Mouse (Mus musculus): Measurements from ENCODE around the gene Cyp4v3.

Cyp4v3 gene

DNA sequence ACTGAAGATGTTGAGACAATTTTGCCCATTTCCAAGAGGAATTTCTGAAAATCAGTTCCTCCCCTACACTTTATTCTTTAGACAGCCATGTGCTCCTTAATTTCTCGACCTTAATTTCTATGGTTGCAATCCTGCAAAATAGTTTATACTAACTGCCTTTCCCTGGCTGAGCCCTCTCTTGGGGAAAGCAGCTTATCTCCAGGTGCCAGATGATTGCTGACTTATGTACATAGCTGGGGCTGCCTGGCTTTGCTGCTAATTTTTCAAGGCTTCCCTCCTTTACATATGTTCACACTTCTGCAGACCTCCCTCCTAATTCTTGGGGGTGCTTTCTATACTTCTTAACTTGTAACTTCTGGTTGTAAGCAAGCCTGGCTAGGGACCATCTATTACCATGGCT, 12.1 kb downstream of the Cyp4v3 start:
- no peak for DNase-seq (ENCODE audit: low read depth, low spot score)

GRCm38 (mm10) chr8:45310967-45311366, 22.0 kb downstream of the Cyp4v3 start:
- no peak for DNase-seq (ENCODE audit: low read depth, low spot score)

DNA sequence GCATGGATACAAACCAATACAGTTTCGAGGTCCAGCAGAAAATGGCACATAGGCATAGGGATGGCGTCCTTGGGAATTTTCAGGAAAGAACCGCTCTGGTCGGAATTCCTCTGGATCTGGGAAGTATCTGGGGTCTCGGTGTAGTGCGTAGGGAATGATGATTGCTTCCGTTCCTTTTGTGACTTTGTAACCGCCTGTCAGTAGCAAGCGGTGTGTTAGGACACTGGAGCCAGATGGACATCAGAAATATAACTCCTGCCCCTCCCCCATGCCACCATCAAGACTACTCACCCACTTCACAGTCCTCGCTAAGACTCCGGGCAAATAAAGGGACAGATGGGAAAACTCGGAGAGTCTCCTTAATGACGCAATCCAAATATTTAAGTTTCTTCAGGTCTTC, 24.6 kb downstream of the Cyp4v3 start, which contains the start of gene Gm45753:
Gene Gm45753 (minus strand): TSS at position 101 of the 400 bp plus-strand sequence.
- DNase-seq (ENCODE audit: low read depth, low spot score) = no peak

GRCm38 (mm10) chr8:45305479-45305878, 27.5 kb downstream of the Cyp4v3 start:
- no peak for DNase-seq (ENCODE audit: low read depth, low spot score)

DNA sequence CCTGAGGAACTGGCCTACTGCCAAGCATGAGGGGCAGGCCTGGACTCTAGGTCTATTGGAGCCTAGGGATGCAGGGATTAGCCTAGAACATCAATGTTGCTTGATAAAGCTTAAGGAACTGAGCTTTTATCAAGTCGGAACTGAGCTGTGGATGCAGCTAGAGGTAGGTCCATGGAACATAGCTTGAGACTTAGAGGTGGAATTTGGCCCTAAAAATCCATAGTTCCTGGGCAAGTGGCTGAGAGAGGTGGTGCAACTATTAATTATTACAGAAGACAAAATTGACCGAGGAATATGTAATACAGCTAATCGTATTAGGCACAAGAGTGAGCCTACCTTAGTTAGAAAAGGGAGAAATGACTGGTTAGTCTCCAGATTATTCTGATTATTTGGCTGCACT, 28.7 kb downstream of the Cyp4v3 start:
- no peak for DNase-seq (ENCODE audit: low read depth, low spot score)

DNA sequence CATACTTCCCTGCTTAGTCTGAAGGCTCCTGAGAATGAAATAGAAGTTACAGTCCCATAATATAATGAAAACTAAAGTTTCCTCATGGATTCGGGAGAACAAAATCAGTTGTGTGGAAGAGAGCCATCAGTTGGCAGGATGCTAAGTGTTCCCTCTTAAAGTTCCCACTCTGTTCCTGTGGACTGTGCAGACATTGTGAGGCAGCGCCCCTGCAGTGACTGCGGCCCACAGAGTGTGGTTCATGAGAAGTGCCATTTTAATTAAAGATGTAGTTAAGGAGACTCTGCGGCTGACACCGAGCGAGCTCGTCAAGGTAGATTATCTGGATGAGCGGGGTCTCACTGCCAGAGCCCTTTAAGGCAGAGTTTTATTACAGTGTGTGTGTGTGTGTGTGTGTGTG, 30.6 kb downstream of the Cyp4v3 start:
- no peak for DNase-seq (ENCODE audit: low read depth, low spot score)

DNA sequence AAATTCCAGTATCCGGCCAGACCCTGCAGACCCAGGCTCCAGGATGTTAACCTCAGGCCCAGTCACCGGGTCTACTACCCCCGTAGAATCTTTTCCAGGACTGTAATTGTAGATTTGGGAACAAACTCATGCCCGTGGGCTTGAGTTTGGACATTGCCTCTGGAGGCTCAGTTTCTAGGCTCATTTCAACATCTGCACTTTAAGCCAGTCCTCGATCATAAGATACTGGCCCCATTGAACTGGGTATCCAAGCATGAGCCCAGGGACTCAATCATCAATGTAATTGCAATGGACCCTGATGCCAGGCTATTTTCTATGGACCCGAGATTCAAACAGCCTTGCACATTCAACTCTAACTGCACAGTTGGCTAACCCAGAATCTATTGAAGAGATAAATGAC, 37.7 kb downstream of the Cyp4v3 start:
- no peak for DNase-seq (ENCODE audit: low read depth, low spot score)

DNA sequence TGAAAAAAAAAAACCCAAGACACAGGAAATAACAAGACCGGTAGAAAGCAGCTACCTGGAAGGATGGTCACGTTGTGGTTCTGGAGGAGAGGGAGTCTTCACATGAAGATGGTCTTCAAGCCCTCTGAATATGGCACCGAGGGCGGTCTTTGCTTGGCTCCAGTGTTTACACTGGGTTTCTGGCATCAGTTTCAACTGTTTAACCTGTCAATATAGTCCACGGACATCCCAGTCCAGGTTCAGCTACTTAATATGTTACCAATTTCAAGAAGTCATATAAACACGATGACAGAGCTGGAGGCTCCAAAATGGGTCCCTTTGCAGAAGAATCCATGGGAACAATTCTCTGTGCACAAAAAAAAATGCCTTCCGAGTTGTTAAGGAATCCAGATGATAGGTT, 38.3 kb downstream of the Cyp4v3 start, which contains the start of gene Klkb1:
Gene Klkb1 (minus strand): TSS at position 173 of the 400 bp plus-strand sequence.
- DNase-seq (ENCODE audit: low read depth, low spot score) = no peak

- DNase-seq (ENCODE audit: low read depth, low spot score) = no peak
Measured at GRCm38 (mm10) chr8:45291790-45292189, 41.2 kb downstream of the Cyp4v3 start.

- no peak for DNase-seq (ENCODE audit: low read depth, low spot score)
Measured at GRCm38 (mm10) chr8:45281630-45282029, 51.4 kb downstream of the Cyp4v3 start.

- no peak for DNase-seq (ENCODE audit: low read depth, low spot score)
Measured at GRCm38 (mm10) chr8:45277453-45277852, 55.6 kb downstream of the Cyp4v3 start.

GRCm38 (mm10) chr8:45274317-45274716, 58.7 kb downstream of the Cyp4v3 start:
- DNase-seq (ENCODE audit: low read depth, low spot score) = no peak

- no peak for DNase-seq (ENCODE audit: low read depth, low spot score)
Measured at GRCm38 (mm10) chr8:45269056-45269455, 64.0 kb downstream of the Cyp4v3 start.

DNA sequence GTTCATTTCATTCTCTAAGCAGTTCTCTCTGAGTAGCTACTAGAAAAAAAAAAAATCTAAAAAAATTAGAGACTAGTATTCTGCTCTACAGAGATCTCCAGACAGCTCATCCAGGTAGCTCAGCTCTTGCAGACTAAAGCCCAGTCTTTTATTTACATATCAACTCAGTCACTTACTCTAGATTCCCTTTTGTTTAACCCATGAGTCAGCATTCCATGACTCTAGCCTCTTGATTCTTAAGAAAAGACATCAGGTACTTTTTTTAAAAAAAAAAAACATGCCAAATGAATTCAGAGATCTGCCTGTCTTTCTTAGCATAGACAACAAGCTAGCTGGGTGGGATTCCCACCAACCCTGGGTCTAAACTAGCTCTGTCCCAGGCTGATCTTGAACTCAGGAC, 64.5 kb downstream of the Cyp4v3 start:
- no peak for DNase-seq (ENCODE audit: low read depth, low spot score)

- DNase-seq (ENCODE audit: low read depth, low spot score) = no peak
Measured at GRCm38 (mm10) chr8:45267611-45268391, 65.2 kb downstream of the Cyp4v3 start.

DNA sequence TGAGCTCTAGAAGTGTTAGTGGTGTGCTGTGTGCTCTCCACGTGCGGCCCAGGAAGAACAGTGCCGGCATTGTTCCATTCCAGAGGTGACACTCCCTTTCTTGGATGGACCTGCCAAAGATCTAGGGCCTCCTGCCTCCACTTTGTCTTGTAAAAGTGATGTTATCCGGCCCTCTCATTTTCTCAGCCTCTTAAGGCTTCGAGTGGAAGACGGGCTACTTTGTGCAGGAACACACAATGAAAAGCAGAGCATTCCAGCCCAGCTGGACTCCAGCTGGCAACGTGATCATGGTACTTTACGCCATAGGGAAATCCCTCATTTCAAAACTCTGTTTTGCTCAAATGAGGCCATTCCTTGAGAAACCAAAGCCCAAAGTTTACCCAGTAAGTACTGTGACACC, 66.0 kb downstream of the Cyp4v3 start:
- DNase-seq (ENCODE audit: low read depth, low spot score) = no peak

- no peak for DNase-seq (ENCODE audit: low read depth, low spot score)
Measured at GRCm38 (mm10) chr8:45264918-45265317, 68.1 kb downstream of the Cyp4v3 start.

DNA sequence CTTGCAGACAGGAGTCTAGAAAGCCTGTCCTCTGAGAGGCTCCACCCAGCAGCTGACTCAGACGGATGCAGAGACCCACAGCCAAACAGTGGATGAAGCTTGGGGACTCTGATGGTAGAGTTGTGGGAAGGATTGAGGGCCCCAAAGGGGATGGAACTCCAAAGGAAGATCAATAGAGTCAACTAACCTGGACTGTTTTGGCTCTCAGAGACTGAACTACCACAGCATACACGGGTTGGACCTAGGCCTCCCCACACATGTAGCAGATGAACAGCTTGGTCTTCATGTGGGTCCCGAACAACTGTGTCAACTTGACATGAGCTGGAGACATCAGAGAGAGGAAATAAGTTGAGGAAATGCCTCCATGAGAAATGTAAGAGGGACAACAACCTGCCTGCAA, 70.2 kb downstream of the Cyp4v3 start:
- DNase-seq (ENCODE audit: low read depth, low spot score) = no peak

DNA sequence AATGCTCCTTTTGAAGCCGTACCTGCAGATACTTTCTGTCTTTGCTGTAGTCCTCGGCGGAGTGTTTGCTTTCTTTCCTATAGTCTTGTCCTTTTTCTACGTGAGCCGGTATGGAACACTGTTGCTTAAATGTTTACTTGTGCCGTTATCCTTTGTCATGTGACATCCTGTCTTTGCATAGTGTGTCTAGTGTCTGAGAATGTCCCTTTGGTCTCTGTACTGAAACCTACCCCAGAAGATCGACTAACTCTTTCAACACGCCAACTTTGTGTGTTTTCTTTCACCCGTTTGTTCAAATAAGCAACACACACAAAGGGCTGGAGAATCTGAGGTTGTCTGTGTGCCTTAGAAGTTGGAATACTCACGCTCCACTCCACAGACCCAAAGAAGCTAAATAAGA, 71.1 kb downstream of the Cyp4v3 start, which contains the start of gene F11:
Gene F11 (minus strand): TSS at position 112 of the 400 bp plus-strand sequence.
- no peak for DNase-seq (ENCODE audit: low read depth, low spot score)

DNA sequence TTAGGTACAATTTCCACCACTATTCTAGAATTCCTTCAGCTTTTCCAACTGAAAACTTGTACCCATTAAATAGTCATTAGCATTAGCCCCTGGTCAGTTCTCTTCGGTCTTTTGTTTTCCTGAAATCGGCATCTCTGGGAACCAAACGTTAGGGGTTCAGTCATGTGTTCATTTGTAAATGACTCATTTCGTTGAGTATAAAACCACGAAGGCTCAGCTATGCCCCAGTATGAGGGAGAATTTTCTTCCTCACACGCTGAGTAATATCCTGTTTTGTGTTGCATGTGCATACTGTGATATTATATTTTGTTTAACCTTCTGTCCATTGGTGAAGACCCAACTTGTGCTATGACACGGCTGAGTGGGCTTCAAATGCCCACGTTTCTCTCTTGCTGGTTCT, 74.6 kb downstream of the Cyp4v3 start:
- DNase-seq (ENCODE audit: low read depth, low spot score) = no peak

DNA sequence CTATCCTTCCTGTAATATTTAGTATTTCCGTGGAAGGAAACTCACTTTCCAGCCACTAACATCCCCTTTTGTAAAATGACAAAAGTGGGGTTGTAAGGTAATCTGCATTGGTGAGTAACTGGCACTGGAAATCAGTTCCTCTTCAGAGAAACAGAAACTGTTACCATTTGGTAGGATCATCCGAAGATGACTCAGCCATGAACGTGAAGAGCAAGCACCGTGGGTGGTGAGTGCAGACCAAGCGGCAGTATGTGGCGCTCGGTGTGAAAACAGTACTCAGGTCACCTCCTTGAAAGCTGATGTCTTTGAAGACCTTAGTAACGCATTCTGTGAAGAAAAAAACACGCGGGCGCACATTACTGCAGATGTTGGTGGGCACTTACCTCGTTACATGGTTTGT, 78.0 kb downstream of the Cyp4v3 start:
- no peak for DNase-seq (ENCODE audit: low read depth, low spot score)
